Mouse (Mus musculus): Measurements from ENCODE around the gene Ostf1.

GRCm38 (mm10) chr19:18603011-18603410 lies 28.6 kb downstream of the Ostf1 start:
- TF ChIP-seq CTCF (IDR thresholded peaks at IDR 0.05; ENCODE audit: control insufficient read depth, insufficient read depth, insufficient read length) (no peak), FOSL1 (IDR thresholded peaks at IDR 0.05; ENCODE audit: insufficient read depth, low read length, poor library complexity, severe bottlenecking) (no peak), MAX (IDR thresholded peaks at IDR 0.05) (no peak), USF1 (IDR thresholded peaks at IDR 0.05; ENCODE audit: low read depth) (no peak), MYOD1 (IDR thresholded peaks at IDR 0.05; ENCODE audit: control insufficient read depth, insufficient read length, low read depth) (no peak), MYOG (IDR thresholded peaks at IDR 0.05; ENCODE audit: control insufficient read depth, extremely low read depth, insufficient read length) (no peak)
